Mouse (Mus musculus) frontal cortex, postnatal 25 days (tissue): Measurements from ENCODE around the gene Fktn.
"Not testable (repeated sequence)": the region's sequence is repeated elsewhere in the genome, so short reads cannot be mapped to it uniquely, and the experiment has no call there.

ENCODE experiments used
- DNase-seq, 2 experiments: peaks; one replicate each; pipeline ENCODE4 v3.0.0; 2022; ENCODE audit warnings: low spot score in 2 of 2

Gene Fktn

GRCm38 (mm10) chr4:53770958-53771735 lies 57.3 kb downstream of the Fktn start:
- DNase-seq: no peak

GRCm38 (mm10) chr4:53772004-53772403 lies 58.2 kb downstream of the Fktn start:
- no peak for DNase-seq

- no peak for DNase-seq
These were observed 60.1 kb downstream of the Fktn start for GRCm38 (mm10) chr4:53773911-53774310.

- DNase-seq: no peak
These were observed 67.6 kb downstream of the Fktn start for GRCm38 (mm10) chr4:53781396-53781795.

- no peak for DNase-seq
These were observed 68.6 kb downstream of the Fktn start for GRCm38 (mm10) chr4:53782216-53783070.

- DNase-seq: no peak
These were observed 72.1 kb downstream of the Fktn start for GRCm38 (mm10) chr4:53785746-53786398.

GRCm38 (mm10) chr4:53786851-53787250 lies 73.1 kb downstream of the Fktn start:
- DNase-seq: no peak

- no peak for DNase-seq
These were observed 75.5 kb downstream of the Fktn start for GRCm38 (mm10) chr4:53789346-53789745.

GRCm38 (mm10) chr4:53794257-53794966 lies 80.6 kb downstream of the Fktn start:
- no peak for DNase-seq

GRCm38 (mm10) chr4:53795086-53795485 lies 81.3 kb downstream of the Fktn start:
- no peak for DNase-seq

GRCm38 (mm10) chr4:53795706-53796105 lies 81.9 kb downstream of the Fktn start:
- no peak for DNase-seq

GRCm38 (mm10) chr4:53796865-53797772 lies 83.3 kb downstream of the Fktn start:
- DNase-seq: no peak

- DNase-seq: no peak
These were observed 85.3 kb downstream of the Fktn start for GRCm38 (mm10) chr4:53798896-53799676.

GRCm38 (mm10) chr4:53799753-53800152 lies 86.0 kb downstream of the Fktn start:
- no peak for DNase-seq

GRCm38 (mm10) chr4:53803674-53804073 lies 89.9 kb downstream of the Fktn start:
- DNase-seq: not testable (repeated sequence)

- not testable (repeated sequence) for DNase-seq
These were observed 92.6 kb downstream of the Fktn start for GRCm38 (mm10) chr4:53806428-53806827.

- no peak for DNase-seq
These were observed 104.5 kb downstream of the Fktn start for GRCm38 (mm10) chr4:53818320-53818719.

GRCm38 (mm10) chr4:53823697-53824096 lies 109.9 kb downstream of the Fktn start:
- DNase-seq: no peak

GRCm38 (mm10) chr4:53824831-53825230 lies 111.0 kb downstream of the Fktn start:
- DNase-seq: no peak
